Mouse (Mus musculus): ENCODE measurements at regions not wholly inside any gene's neighbourhood (a gene's known extent, or its start where the extent isn't known, plus 50 kb on each side); places are given as distances from the start of the nearest gene placed in this dataset.

DNA sequence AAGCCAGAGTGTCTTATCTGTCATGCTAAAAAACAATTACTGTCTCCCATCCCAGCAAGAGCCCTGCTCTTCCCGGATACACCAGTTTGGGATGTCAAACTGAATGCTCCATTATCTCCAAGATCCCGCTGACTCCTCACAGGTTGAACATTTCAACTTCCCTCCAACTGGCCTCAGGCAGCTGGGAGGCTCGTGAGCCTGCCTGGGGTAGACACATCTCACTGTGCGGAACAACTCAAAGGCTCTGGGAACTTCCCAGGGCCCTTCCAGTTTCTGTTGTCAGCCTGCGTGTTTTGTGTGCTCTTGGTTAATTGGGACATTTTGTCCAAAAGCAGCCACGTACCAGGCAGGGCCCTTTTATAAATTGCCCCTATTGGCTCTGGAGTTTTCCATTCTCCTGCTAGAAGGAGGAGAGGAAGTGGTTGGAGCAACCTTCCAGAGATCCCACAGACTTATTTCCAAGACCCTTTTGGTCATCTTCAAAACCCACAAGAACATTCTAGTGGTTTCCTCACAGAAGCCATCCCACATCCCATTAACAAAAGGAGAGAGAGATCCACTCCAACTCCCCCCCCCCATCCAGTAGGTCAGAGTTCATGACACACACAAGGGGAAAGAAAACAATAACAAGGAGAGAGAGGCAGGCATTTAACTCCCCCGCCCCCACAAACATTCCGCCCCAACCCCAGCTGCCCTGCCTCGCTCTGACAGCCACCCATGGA lies 163.3 kb downstream of the Icos start:
- ATAC-seq (ENCODE audit: insufficient read depth, low read depth): no peak
- Histone ChIP-seq H3K4me2 (ENCODE audit: low read depth, low read length) (no peak overlapping the region), H3K4me3 (ENCODE audit: low read depth, low read length) (no peak overlapping the region), H3K9ac (replicated peaks; ENCODE audit: low read depth, low read length) (no peak overlapping the region), H3K4me1 (ENCODE audit: control insufficient read depth, insufficient read depth) (peaks cover 7% of the 10 kb centered on the region), H3K27me3 (ENCODE audit: control insufficient read depth, insufficient read depth, low read length) (no peaks in the 10 kb centered on the region), H3K36me3 (replicated peaks; ENCODE audit: control insufficient read depth, insufficient read depth, low read length) (no peaks in the 10 kb centered on the region), H3K9me3 (replicated peaks; ENCODE audit: control insufficient read depth, low read length) (no peaks in the 10 kb centered on the region), H3K27ac (ENCODE audit: low read depth) (no peak overlapping the region)
- TF ChIP-seq EP300 (IDR thresholded peaks at IDR 0.05; ENCODE audit: low read depth) (no peak), CTCF (IDR thresholded peaks at IDR 0.05; ENCODE audit: low read depth) (no peak)
- DNase-seq (ENCODE audit: low spot score): no peak
- 52% methylated on average over 9 of the region's 9 CpGs for WGBS

DNA sequence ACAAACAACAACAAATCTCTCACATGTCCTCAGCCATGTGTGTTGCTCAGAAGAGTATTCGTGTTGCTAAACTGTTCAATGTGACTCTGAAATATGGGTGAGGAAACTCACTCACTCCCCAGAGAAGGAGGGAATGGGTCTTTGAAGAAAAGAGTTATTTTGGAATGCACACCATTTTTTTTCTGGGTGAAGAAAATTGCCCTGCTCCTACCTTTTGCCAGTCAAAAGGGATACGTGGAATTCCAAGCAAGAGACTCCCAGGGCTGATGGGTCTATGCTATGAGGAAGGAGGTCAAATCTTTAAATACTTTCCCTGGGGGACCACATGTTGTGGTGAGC lies 163.8 kb downstream of the Icos start:
- no peak overlapping the region for H3K27ac ChIP-seq (ENCODE audit: low read depth)
- H3K4me1 ChIP-seq (ENCODE audit: control insufficient read depth, insufficient read depth): peaks cover 7% of the 10 kb centered on the region
- no peak for ATAC-seq (ENCODE audit: insufficient read depth, low read depth)
- H3K9me3 ChIP-seq (replicated peaks; ENCODE audit: control insufficient read depth, low read length): no peaks in the 10 kb centered on the region
- 71% methylated on average over 2 of the region's 2 CpGs for WGBS
- no peaks in the 10 kb centered on the region for H3K36me3 ChIP-seq (replicated peaks; ENCODE audit: control insufficient read depth, insufficient read depth, low read length)
- H3K27me3 ChIP-seq (ENCODE audit: control insufficient read depth, insufficient read depth, low read length): no peaks in the 10 kb centered on the region
- no peak overlapping the region for H3K4me2 ChIP-seq (ENCODE audit: low read depth, low read length)
- DNase-seq (ENCODE audit: low spot score): no peak
- H3K4me3 ChIP-seq (ENCODE audit: low read depth, low read length): no peak overlapping the region
- no peak overlapping the region for H3K9ac ChIP-seq (replicated peaks; ENCODE audit: low read depth, low read length)
- TF ChIP-seq EP300 (IDR thresholded peaks at IDR 0.05; ENCODE audit: low read depth) (no peak), CTCF (IDR thresholded peaks at IDR 0.05; ENCODE audit: low read depth) (no peak)

DNA sequence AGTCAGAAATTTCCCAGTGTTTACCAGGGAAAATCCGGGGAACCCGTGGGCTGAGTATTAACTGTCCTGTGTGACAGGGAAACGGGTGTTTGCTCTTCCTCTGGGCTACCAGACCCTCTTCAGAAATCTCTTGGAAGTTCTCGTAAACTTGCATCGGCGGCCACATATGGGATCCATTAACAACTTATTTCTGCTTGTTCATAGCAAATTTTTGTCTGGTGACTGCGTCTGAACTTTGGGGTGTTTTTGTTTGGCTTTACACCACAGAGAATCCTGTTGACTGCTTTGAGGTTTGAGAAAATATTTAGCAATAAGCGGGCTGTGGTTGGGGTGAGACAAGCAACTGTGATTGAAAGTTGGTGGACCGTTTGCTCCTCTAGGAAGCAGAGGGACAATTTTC lies 164.2 kb downstream of the Icos start:
- TF ChIP-seq CTCF (IDR thresholded peaks at IDR 0.05; ENCODE audit: low read depth) (no peak), EP300 (IDR thresholded peaks at IDR 0.05; ENCODE audit: low read depth) (no peak)
- Histone ChIP-seq H3K9me3 (replicated peaks; ENCODE audit: control insufficient read depth, low read length) (no peaks in the 10 kb centered on the region), H3K4me2 (ENCODE audit: low read depth, low read length) (no peak overlapping the region), H3K27ac (ENCODE audit: low read depth) (no peak overlapping the region), H3K36me3 (replicated peaks; ENCODE audit: control insufficient read depth, insufficient read depth, low read length) (no peaks in the 10 kb centered on the region), H3K27me3 (ENCODE audit: control insufficient read depth, insufficient read depth, low read length) (no peaks in the 10 kb centered on the region), H3K9ac (replicated peaks; ENCODE audit: low read depth, low read length) (no peak overlapping the region), H3K4me1 (ENCODE audit: control insufficient read depth, insufficient read depth) (peaks cover 7% of the 10 kb centered on the region), H3K4me3 (ENCODE audit: low read depth, low read length) (no peak overlapping the region)
- 68% methylated on average over 9 of the region's 9 CpGs for WGBS
- DNase-seq (ENCODE audit: low spot score) (no peak), ATAC-seq (ENCODE audit: insufficient read depth, low read depth) (no peak)

DNA sequence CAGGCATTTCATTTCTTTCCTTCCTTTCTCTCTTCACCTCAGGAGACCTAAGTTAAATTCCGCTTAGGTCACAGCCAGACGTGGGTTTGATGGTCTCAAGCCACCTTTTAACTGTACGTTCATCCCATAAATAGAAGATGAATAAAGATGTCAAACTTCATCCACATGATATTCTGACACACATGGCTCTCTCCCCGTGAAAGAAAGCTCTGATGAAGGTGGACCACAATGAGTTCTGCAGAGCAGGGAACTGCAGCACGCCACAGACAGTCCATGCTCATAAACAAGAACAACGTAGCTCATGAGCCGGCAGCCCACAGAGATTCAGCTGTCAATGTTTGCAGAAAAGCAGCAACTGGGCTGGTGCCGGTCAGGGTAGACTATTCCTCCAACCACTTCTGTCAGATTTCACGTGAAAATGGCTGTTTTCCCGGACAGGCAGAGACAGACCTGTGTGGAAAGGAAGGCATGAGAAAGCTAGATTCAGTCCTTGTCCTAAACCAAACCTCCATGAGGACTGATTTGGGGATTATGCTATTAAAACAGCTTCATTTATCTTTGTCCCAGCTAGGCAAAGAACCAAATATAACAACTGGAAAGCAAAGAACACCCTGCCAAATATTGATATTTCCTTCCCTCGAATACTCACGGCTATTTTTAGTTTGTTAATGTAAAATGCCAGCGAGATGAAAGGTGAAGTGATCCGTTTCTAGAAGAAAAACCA lies 165.5 kb downstream of the Icos start:
- Histone ChIP-seq H3K36me3 (replicated peaks; ENCODE audit: control insufficient read depth, insufficient read depth, low read length) (no peaks in the 10 kb centered on the region), H3K4me1 (ENCODE audit: control insufficient read depth, insufficient read depth) (peaks cover 7% of the 10 kb centered on the region), H3K9ac (replicated peaks; ENCODE audit: low read depth, low read length) (no peak overlapping the region), H3K4me3 (ENCODE audit: low read depth, low read length) (no peak overlapping the region), H3K27ac (ENCODE audit: low read depth) (no peak overlapping the region), H3K9me3 (replicated peaks; ENCODE audit: control insufficient read depth, low read length) (no peaks in the 10 kb centered on the region), H3K27me3 (ENCODE audit: control insufficient read depth, insufficient read depth, low read length) (no peaks in the 10 kb centered on the region), H3K4me2 (ENCODE audit: low read depth, low read length) (no peak overlapping the region; the same call in 1 of the 2 replicates)
- no peak for ATAC-seq (ENCODE audit: insufficient read depth, low read depth)
- TF ChIP-seq CTCF (IDR thresholded peaks at IDR 0.05; ENCODE audit: low read depth): no peak
- no peak for TF ChIP-seq EP300 (IDR thresholded peaks at IDR 0.05; ENCODE audit: low read depth)
- no peak for DNase-seq (ENCODE audit: low spot score)
- WGBS: 34% methylated on average over 14 of the region's 14 CpGs

DNA sequence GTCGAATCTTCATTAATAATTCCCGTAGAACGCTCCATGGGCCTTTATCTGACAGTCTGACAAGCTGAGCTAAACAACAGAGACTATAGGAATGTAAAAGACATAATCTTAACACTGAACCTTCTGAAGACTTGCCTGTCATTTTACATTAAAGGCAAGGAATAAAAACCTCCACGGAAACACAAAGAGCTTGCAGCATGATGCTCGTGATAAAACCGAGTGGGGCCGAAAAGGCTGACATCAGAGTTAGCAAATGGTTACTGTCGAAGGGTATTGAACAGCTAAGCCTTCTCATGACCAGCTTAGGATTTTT lies 166.0 kb downstream of the Icos start:
- Histone ChIP-seq H3K36me3 (replicated peaks; ENCODE audit: control insufficient read depth, insufficient read depth, low read length) (no peaks in the 10 kb centered on the region), H3K4me2 (ENCODE audit: low read depth, low read length) (no peak overlapping the region; the same call in 1 of the 2 replicates), H3K4me1 (ENCODE audit: control insufficient read depth, insufficient read depth) (peaks cover 7% of the 10 kb centered on the region), H3K27ac (ENCODE audit: low read depth) (no peak overlapping the region), H3K4me3 (ENCODE audit: low read depth, low read length) (no peak overlapping the region), H3K9me3 (replicated peaks; ENCODE audit: control insufficient read depth, low read length) (no peaks in the 10 kb centered on the region), H3K27me3 (ENCODE audit: control insufficient read depth, insufficient read depth, low read length) (no peaks in the 10 kb centered on the region), H3K9ac (replicated peaks; ENCODE audit: low read depth, low read length) (no peak overlapping the region)
- DNase-seq (ENCODE audit: low spot score): no peak
- no peak for ATAC-seq (ENCODE audit: insufficient read depth, low read depth)
- TF ChIP-seq EP300 (IDR thresholded peaks at IDR 0.05; ENCODE audit: low read depth) (no peak), CTCF (IDR thresholded peaks at IDR 0.05; ENCODE audit: low read depth) (no peak)
- WGBS: 52% methylated on average over 8 of the region's 8 CpGs

DNA sequence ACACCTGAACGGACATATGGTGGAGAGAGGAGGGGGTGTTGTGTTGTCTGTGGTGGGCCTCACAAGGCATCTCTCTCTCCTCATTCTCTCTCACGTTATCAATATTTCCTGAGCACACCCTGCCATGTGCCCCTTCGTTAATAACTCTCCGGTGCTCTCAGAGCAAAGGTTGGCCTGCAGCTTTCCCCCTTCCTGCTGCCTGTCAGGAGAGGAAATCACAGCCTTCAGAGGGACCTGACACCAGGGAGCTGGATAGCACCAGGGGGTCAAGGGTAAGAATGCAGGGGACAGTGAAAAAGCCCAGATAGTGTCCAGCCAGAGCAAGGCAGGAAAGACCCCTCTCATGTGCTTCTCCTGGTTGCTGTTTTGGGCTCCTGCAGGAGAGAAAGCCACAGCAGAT lies 167.3 kb downstream of the Icos start:
- 41% methylated on average over 4 of the region's 4 CpGs for WGBS
- no peak for ATAC-seq (ENCODE audit: insufficient read depth, low read depth)

More for the DNA sequence above, 167.3 kb downstream of the Icos start:
- H3K4me2 ChIP-seq (ENCODE audit: low read depth, low read length): no peak overlapping the region
- TF ChIP-seq CTCF (IDR thresholded peaks at IDR 0.05; ENCODE audit: low read depth) (no peak), EP300 (IDR thresholded peaks at IDR 0.05; ENCODE audit: low read depth) (no peak)
- H3K9ac ChIP-seq (replicated peaks; ENCODE audit: low read depth, low read length): no peak overlapping the region
- no peaks in the 10 kb centered on the region for H3K9me3 ChIP-seq (replicated peaks; ENCODE audit: control insufficient read depth, low read length)
- H3K4me3 ChIP-seq (ENCODE audit: low read depth, low read length): no peak overlapping the region
- H3K27me3 ChIP-seq (ENCODE audit: control insufficient read depth, insufficient read depth, low read length): no peaks in the 10 kb centered on the region
- no peaks in the 10 kb centered on the region for H3K36me3 ChIP-seq (replicated peaks; ENCODE audit: control insufficient read depth, insufficient read depth, low read length)
- DNase-seq (ENCODE audit: low spot score): no peak
- peaks cover 7% of the 10 kb centered on the region for H3K4me1 ChIP-seq (ENCODE audit: control insufficient read depth, insufficient read depth)
- H3K27ac ChIP-seq (ENCODE audit: low read depth): no peak overlapping the region
